Mouse (Mus musculus) liver, embryonic 13.5 days (tissue): ENCODE results near the gene Coro1c. TPM values are rescaled to one million over a fixed set of nuclear protein-coding genes. Genes with fewer than 3 reads are reported as not detected.

Source experiments
- ATAC-seq: fragments of 200-750 bp; cut with Nextera tagmentation; 2 replicates; pipeline ENCODE4 v1.8.0; 2017; ENCODE audit warnings: low read depth, mild to moderate bottlenecking, moderate number of reproducible peaks, moderate library complexity
- DNase-seq: peaks from one replicate; pipeline ENCODE4 v3.0.0; 2022
- H3K27ac ChIP-seq: fragments of 300-500 bp; sonication (generic); 2 replicates; pipeline ENCODE4 v1.5.1; 2015; ENCODE audit warnings: moderate library complexity, mild to moderate bottlenecking, inconsistent platforms
- H3K27me3 ChIP-seq: fragments of 300-500 bp; sonication (generic); 2 replicates; pipeline ENCODE4 v1.6.1; 2015; ENCODE audit warnings: mild to moderate bottlenecking, inconsistent platforms
- H3K36me3 ChIP-seq: fragments of 300-500 bp; sonication (generic); 2 replicates; pipeline ENCODE4 v1.6.1; 2015; ENCODE audit warnings: mild to moderate bottlenecking, inconsistent platforms
- H3K4me1 ChIP-seq: fragments of 300-500 bp; sonication (generic); replicated peaks from 2 replicates; pipeline ENCODE4 v1.6.1; 2015; ENCODE audit warnings: inconsistent platforms
- H3K4me2 ChIP-seq: fragments of 300-500 bp; sonication (generic); 2 replicates; pipeline ENCODE4 v1.6.1; 2015; ENCODE audit warnings: inconsistent platforms, mild to moderate bottlenecking, moderate library complexity
- H3K4me3 ChIP-seq: fragments of 300-500 bp; sonication (generic); replicated peaks from 2 replicates; pipeline ENCODE4 v1.5.1; 2015; ENCODE audit warnings: mild to moderate bottlenecking, inconsistent platforms
- H3K9ac ChIP-seq: fragments of 300-500 bp; sonication (generic); 2 replicates; pipeline ENCODE4 v1.6.1; 2015; ENCODE audit warnings: mild to moderate bottlenecking, inconsistent platforms
- H3K9me3 ChIP-seq: fragments of 300-500 bp; sonication (generic); replicated peaks from 2 replicates; pipeline ENCODE4 v1.6.1; 2016; ENCODE audit warnings: inconsistent platforms
- WGBS: fragments of 180-500 bp; shearing (Covaris S2); methylation state at CpG from one replicate; pipeline ENCODE4 v1.1.7; 2015; ENCODE audit not compliant: insufficient replicate concordance; 5-methylcytosine and 5-hydroxymethylcytosine counted together
- polyA plus RNA-seq: library from polyadenylated mRNA; unstranded; fragments of >200 nt; fragmentation: Nextera tagmentation; extraction: Ambion mirVana; gene quantifications from 2 replicates; pipeline ENCODE4 v1.2.1, GENCODE M21; 2015

Coro1c gene
- polyA plus RNA-seq = 48.0 and 60.3 TPM in 2 replicates

- WGBS = under 1% methylated on average over 68 of the region's 68 CpGs
- DNase-seq = peak; percentile 99
- Histone ChIP-seq H3K27me3 (no peaks in the 10 kb centered on the region), H3K4me3 (peak within 1 kb of the TSS; percentile 98), H3K9ac (peak within 1 kb of the TSS; percentile 97), H3K36me3 (no peaks in the 10 kb centered on the region), H3K4me1 (peaks cover 67% of the 10 kb centered on the region), H3K9me3 (no peaks in the 10 kb centered on the region), H3K27ac (peak within 1 kb of the TSS; percentile 96), H3K4me2 (peak within 1 kb of the TSS; percentile 100)
- ATAC-seq = peak; percentile 84
These were observed at the start of gene Coro1c for GRCm38 (mm10) chr5:113908592-113909441. TSS of gene Coro1c (minus strand) at chr5:113908758.

- Histone ChIP-seq H3K4me3 (no peak overlapping the region), H3K9me3 (no peaks in the 10 kb centered on the region), H3K4me1 (peaks cover 50% of the 10 kb centered on the region), H3K9ac (no peak overlapping the region), H3K4me2 (no peak overlapping the region), H3K27ac (no peak overlapping the region), H3K27me3 (no peaks in the 10 kb centered on the region), H3K36me3 (peaks cover 80% of the 10 kb centered on the region)
- DNase-seq (peak; percentile 84), ATAC-seq (peak; percentile 62)
- WGBS = 6% methylated on average over 4 of the region's 4 CpGs
These were observed 48.0 kb upstream of the Coro1c start for GRCm38 (mm10) chr5:113956510-113956909.

- Histone ChIP-seq H3K9me3 (no peaks in the 10 kb centered on the region), H3K4me2 (no peak overlapping the region), H3K27ac (peak overlapping the region; percentile 11; the same call in 1 of the 2 replicates), H3K27me3 (no peaks in the 10 kb centered on the region), H3K4me3 (no peak overlapping the region), H3K9ac (no peak overlapping the region), H3K36me3 (peaks cover 80% of the 10 kb centered on the region), H3K4me1 (peaks cover 57% of the 10 kb centered on the region)
- ATAC-seq (no peak), DNase-seq (no peak)
- 72% methylated on average over 8 of the region's 8 CpGs for WGBS
These were observed 47.1 kb upstream of the Coro1c start for GRCm38 (mm10) chr5:113955691-113956090.

- Histone ChIP-seq H3K4me1 (peaks cover 57% of the 10 kb centered on the region), H3K9ac (no peak overlapping the region), H3K27ac (peak overlapping the region; percentile 8; the same call in 1 of the 2 replicates), H3K9me3 (no peaks in the 10 kb centered on the region), H3K27me3 (no peaks in the 10 kb centered on the region), H3K4me3 (no peak overlapping the region), H3K4me2 (no peak overlapping the region), H3K36me3 (peaks cover 81% of the 10 kb centered on the region)
- DNase-seq (no peak), ATAC-seq (no peak)
- 73% methylated on average over 5 of the region's 5 CpGs for WGBS
These were observed 46.7 kb upstream of the Coro1c start for GRCm38 (mm10) chr5:113955281-113955680.

GRCm38 (mm10) chr5:113954421-113954820 is 45.9 kb upstream of the Coro1c start:
- peak; percentile 62 for DNase-seq
- Histone ChIP-seq H3K4me1 (peaks cover 50% of the 10 kb centered on the region), H3K9ac (no peak overlapping the region), H3K36me3 (peaks cover 84% of the 10 kb centered on the region), H3K27ac (peak overlapping the region; percentile 40; the same call in 1 of the 2 replicates), H3K27me3 (no peaks in the 10 kb centered on the region), H3K4me3 (no peak overlapping the region), H3K4me2 (no peak overlapping the region), H3K9me3 (no peaks in the 10 kb centered on the region)
- no peak for ATAC-seq
- WGBS = 14% methylated on average over 7 of the region's 7 CpGs

- no peaks in the 10 kb centered on the region for H3K9me3 ChIP-seq
- peak overlapping the region; percentile 52 for H3K4me2 ChIP-seq
- no peak overlapping the region; the same call in 1 of the 2 replicates for H3K4me3 ChIP-seq
- DNase-seq (no peak), ATAC-seq (no peak; the same call in 1 of the 2 replicates)
- peaks cover 46% of the 10 kb centered on the region for H3K4me1 ChIP-seq
- 12% methylated on average over 10 of the region's 10 CpGs for WGBS
- H3K27ac ChIP-seq = peak overlapping the region; percentile 80
- peak overlapping the region; percentile 60 for H3K9ac ChIP-seq
- peaks cover 87% of the 10 kb centered on the region for H3K36me3 ChIP-seq
- no peaks in the 10 kb centered on the region for H3K27me3 ChIP-seq
These were observed 44.0 kb upstream of the Coro1c start for GRCm38 (mm10) chr5:113952519-113952918.

- H3K9ac ChIP-seq = peak overlapping the region; percentile 60
- ATAC-seq (peak; percentile 82), DNase-seq (peak; percentile 67)
- peaks cover 46% of the 10 kb centered on the region for H3K4me1 ChIP-seq
- peak overlapping the region; percentile 80 for H3K27ac ChIP-seq
- H3K27me3 ChIP-seq = no peaks in the 10 kb centered on the region
- 5% methylated on average over 11 of the region's 11 CpGs for WGBS
- peaks cover 86% of the 10 kb centered on the region for H3K36me3 ChIP-seq
- peak overlapping the region; percentile 11 for H3K4me3 ChIP-seq
- H3K4me2 ChIP-seq = peak overlapping the region; percentile 52
- H3K9me3 ChIP-seq = no peaks in the 10 kb centered on the region
These were observed 43.1 kb upstream of the Coro1c start for GRCm38 (mm10) chr5:113951693-113952071.

GRCm38 (mm10) chr5:113950786-113951692 is 42.5 kb upstream of the Coro1c start:
- H3K4me3 ChIP-seq = peak overlapping the region; percentile 11
- no peak for DNase-seq
- H3K27ac ChIP-seq = peak overlapping the region; percentile 80
- peaks cover 90% of the 10 kb centered on the region for H3K36me3 ChIP-seq
- H3K9ac ChIP-seq = peak overlapping the region; percentile 60
- H3K4me1 ChIP-seq = peaks cover 51% of the 10 kb centered on the region
- WGBS = 53% methylated on average over 19 of the region's 19 CpGs
- no peaks in the 10 kb centered on the region for H3K9me3 ChIP-seq
- H3K27me3 ChIP-seq = no peaks in the 10 kb centered on the region
- peak; percentile 46 for ATAC-seq
- peak overlapping the region; percentile 52 for H3K4me2 ChIP-seq

GRCm38 (mm10) chr5:113950133-113950532 is 41.6 kb upstream of the Coro1c start:
- 92% methylated on average over 17 of the region's 17 CpGs for WGBS
- no peak overlapping the region for H3K9ac ChIP-seq
- DNase-seq = no peak
- no peaks in the 10 kb centered on the region for H3K9me3 ChIP-seq
- peak overlapping the region; percentile 80 for H3K27ac ChIP-seq
- H3K36me3 ChIP-seq = peaks cover 90% of the 10 kb centered on the region
- no peak for ATAC-seq
- no peak overlapping the region for H3K4me3 ChIP-seq
- H3K4me2 ChIP-seq = no peak overlapping the region
- H3K27me3 ChIP-seq = no peaks in the 10 kb centered on the region
- peaks cover 54% of the 10 kb centered on the region for H3K4me1 ChIP-seq

GRCm38 (mm10) chr5:113947280-113947679 is 38.7 kb upstream of the Coro1c start:
- Histone ChIP-seq H3K9ac (no peak overlapping the region), H3K4me3 (no peak overlapping the region), H3K4me2 (no peak overlapping the region), H3K36me3 (peaks cover 92% of the 10 kb centered on the region), H3K27me3 (no peaks in the 10 kb centered on the region), H3K4me1 (peaks cover 40% of the 10 kb centered on the region), H3K27ac (no peak overlapping the region), H3K9me3 (no peaks in the 10 kb centered on the region)
- ATAC-seq (no peak), DNase-seq (no peak)
- WGBS = 70% methylated on average over 2 of the region's 2 CpGs

GRCm38 (mm10) chr5:113945126-113945525 is 36.6 kb upstream of the Coro1c start:
- Histone ChIP-seq H3K4me2 (no peak overlapping the region), H3K36me3 (peaks cover 98% of the 10 kb centered on the region)

More at GRCm38 (mm10) chr5:113945126-113945525, 36.6 kb upstream of the Coro1c start:
- ATAC-seq = no peak
- Histone ChIP-seq H3K4me1 (peaks cover 18% of the 10 kb centered on the region), H3K4me3 (no peak overlapping the region), H3K27me3 (no peaks in the 10 kb centered on the region), H3K27ac (0 out of 2 replicates have a peak overlapping the region, but pooled peaks have one; percentile 61), H3K9ac (no peak overlapping the region), H3K9me3 (no peaks in the 10 kb centered on the region)
- DNase-seq = no peak
- 55% methylated on average over 6 of the region's 6 CpGs for WGBS
